Mouse (Mus musculus): ENCODE data around the gene Stxbp3. TPM values are rescaled to one million over a fixed set of nuclear protein-coding genes. Genes with fewer than 3 reads are reported as not detected.

Stxbp3 gene
- polyA plus RNA-seq, 1 experiment, result 6.9 TPM

DNA sequence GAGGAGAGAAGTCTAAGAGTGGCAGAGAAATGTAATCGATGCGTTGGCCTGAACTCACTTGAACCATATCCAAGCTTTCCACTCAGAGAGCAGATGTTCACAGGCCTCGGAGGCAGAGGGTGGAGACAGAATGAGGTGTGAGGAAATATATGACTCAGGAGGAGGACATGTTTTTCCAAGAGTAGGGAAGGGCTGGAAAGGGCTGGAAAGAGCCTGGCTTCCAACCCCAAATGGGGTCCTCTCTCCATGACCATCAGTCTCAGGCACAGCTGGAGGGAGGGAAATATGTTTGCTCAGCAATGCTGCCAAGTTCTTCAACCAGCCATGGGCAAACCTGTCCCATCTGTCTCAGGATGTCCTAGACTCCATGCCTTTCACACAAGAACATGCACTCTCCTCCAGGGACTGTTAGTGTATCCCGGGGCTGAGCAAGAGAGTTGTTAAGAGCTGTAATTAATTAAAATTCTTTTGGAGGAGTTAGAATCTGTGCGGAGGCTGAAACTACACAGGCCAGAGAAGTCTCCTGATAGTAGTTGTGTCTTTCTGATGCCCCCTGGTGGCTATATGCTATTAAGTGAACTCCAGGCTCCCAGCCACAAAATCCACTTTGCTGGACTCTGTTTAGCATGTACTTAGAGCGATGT, 69.5 kb downstream of the Stxbp3 start:
- TF ChIP-seq CTCF (IDR thresholded peaks at IDR 0.05; ENCODE audit: extremely low read depth, insufficient read depth, insufficient read length, insufficient replicate concordance), result peak; percentile 25; the same call in 1 of the 2 replicates
- TF ChIP-seq POLR2A (IDR thresholded peaks at IDR 0.05; ENCODE audit: low read depth, low read length), result no peak
- H3K27ac ChIP-seq (ENCODE audit: insufficient read depth, low read length), result no peak overlapping the region
- H3K4me1 ChIP-seq (ENCODE audit: control insufficient read depth, insufficient read depth, insufficient read length), result no peaks in the 10 kb centered on the region
- H3K27me3 ChIP-seq (ENCODE audit: control insufficient read depth, insufficient read depth, low read length), result no peaks in the 10 kb centered on the region
- no peak overlapping the region for H3K4me3 ChIP-seq (ENCODE audit: extremely low read depth, insufficient read depth, insufficient read length)
- DNase-seq (ENCODE audit: low read depth in 1 of 2, low spot score in 2 of 2), result peak; percentile 18 to 29
- 52% methylated on average over 6 of the region's 6 CpGs for WGBS
- H3K36me3 ChIP-seq (ENCODE audit: control insufficient read depth, insufficient read depth, low read length), result no peaks in the 10 kb centered on the region

GRCm38 (mm10) chr3:108769547-108769946, 70.8 kb downstream of the Stxbp3 start:
- H3K27me3 ChIP-seq (ENCODE audit: control insufficient read depth, insufficient read depth, low read length), result no peaks in the 10 kb centered on the region
- no peaks in the 10 kb centered on the region for H3K4me1 ChIP-seq (ENCODE audit: control insufficient read depth, insufficient read depth, insufficient read length)
- WGBS, result 63% methylated on average over 6 of the region's 6 CpGs
- no peak overlapping the region for H3K27ac ChIP-seq (ENCODE audit: insufficient read depth, low read length)
- no peak overlapping the region for H3K4me3 ChIP-seq (ENCODE audit: extremely low read depth, insufficient read depth, insufficient read length)
- H3K36me3 ChIP-seq (ENCODE audit: control insufficient read depth, insufficient read depth, low read length), result no peaks in the 10 kb centered on the region
- TF ChIP-seq POLR2A (IDR thresholded peaks at IDR 0.05; ENCODE audit: low read depth, low read length), result no peak
- no peak for TF ChIP-seq CTCF (IDR thresholded peaks at IDR 0.05; ENCODE audit: extremely low read depth, insufficient read depth, insufficient read length, insufficient replicate concordance)
- no peak for DNase-seq (ENCODE audit: low read depth in 1 of 2, low spot score in 2 of 2)

DNA sequence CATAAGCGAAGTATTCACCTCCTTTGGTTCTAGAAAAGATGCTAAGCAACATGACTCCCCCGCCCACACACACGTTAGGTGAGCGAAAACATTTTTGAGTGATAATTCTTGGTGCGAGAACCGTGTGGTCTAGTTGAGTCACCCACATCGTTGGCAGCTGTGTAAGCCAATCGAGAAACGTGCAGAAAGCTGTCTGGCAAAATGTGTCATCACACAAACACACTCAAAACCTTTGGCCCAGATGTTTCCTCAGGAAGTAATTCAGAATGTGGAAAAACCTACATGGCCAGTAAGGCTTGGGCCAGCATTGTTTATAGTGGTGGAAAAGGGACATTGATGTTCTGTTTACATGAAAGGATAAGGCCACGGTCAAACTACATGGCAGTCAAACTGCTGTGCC, 72.9 kb downstream of the Stxbp3 start:
- 30% methylated on average over 10 of the region's 10 CpGs for WGBS
- no peaks in the 10 kb centered on the region for H3K27me3 ChIP-seq (ENCODE audit: control insufficient read depth, insufficient read depth, low read length)
- TF ChIP-seq POLR2A (IDR thresholded peaks at IDR 0.05; ENCODE audit: low read depth, low read length) (no peak), CTCF (IDR thresholded peaks at IDR 0.05; ENCODE audit: extremely low read depth, insufficient read depth, insufficient read length, insufficient replicate concordance) (no peak)
- H3K4me1 ChIP-seq (ENCODE audit: control insufficient read depth, insufficient read depth, insufficient read length), result no peaks in the 10 kb centered on the region
- H3K27ac ChIP-seq (ENCODE audit: insufficient read depth, low read length), result no peak overlapping the region
- no peaks in the 10 kb centered on the region for H3K36me3 ChIP-seq (ENCODE audit: control insufficient read depth, insufficient read depth, low read length)
- no peak for DNase-seq (ENCODE audit: low read depth in 1 of 2, low spot score in 2 of 2)
- no peak overlapping the region for H3K4me3 ChIP-seq (ENCODE audit: extremely low read depth, insufficient read depth, insufficient read length)

DNA sequence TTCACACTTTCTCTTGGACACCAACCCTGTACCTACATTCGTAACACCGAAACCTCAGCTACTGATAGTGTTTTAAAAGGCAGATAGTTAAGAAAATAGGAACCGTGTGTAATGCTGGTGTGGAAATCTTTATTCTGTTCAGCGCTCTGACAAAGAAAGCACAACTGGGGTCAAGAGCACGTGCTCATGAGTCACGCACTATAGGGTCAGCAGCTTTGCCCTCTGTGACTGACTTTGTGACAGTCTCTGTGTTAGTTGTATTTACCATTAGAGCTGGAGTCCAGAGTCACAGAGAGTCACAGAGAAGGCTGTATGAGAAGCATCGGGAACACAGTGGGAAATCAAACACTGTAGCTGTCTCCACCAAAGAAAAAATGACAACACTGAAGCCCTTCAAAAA, 73.4 kb downstream of the Stxbp3 start:
- DNase-seq (ENCODE audit: low read depth in 1 of 2, low spot score in 2 of 2), result no peak
- TF ChIP-seq POLR2A (IDR thresholded peaks at IDR 0.05; ENCODE audit: low read depth, low read length) (no peak), CTCF (IDR thresholded peaks at IDR 0.05; ENCODE audit: extremely low read depth, insufficient read depth, insufficient read length, insufficient replicate concordance) (no peak)
- H3K27ac ChIP-seq (ENCODE audit: insufficient read depth, low read length), result no peak overlapping the region
- H3K27me3 ChIP-seq (ENCODE audit: control insufficient read depth, insufficient read depth, low read length), result no peaks in the 10 kb centered on the region
- H3K4me1 ChIP-seq (ENCODE audit: control insufficient read depth, insufficient read depth, insufficient read length), result no peaks in the 10 kb centered on the region
- H3K36me3 ChIP-seq (ENCODE audit: control insufficient read depth, insufficient read depth, low read length), result no peaks in the 10 kb centered on the region
- no peak overlapping the region for H3K4me3 ChIP-seq (ENCODE audit: extremely low read depth, insufficient read depth, insufficient read length)
- WGBS, result 84% methylated on average over 7 of the region's 7 CpGs

GRCm38 (mm10) chr3:108765476-108765875, 74.8 kb downstream of the Stxbp3 start:
- H3K4me1 ChIP-seq (ENCODE audit: control insufficient read depth, insufficient read depth, insufficient read length), result no peaks in the 10 kb centered on the region
- no peaks in the 10 kb centered on the region for H3K36me3 ChIP-seq (ENCODE audit: control insufficient read depth, insufficient read depth, low read length)
- no peak for DNase-seq (ENCODE audit: low read depth in 1 of 2, low spot score in 2 of 2)
- TF ChIP-seq CTCF (IDR thresholded peaks at IDR 0.05; ENCODE audit: extremely low read depth, insufficient read depth, insufficient read length, insufficient replicate concordance), result no peak
- no peak for TF ChIP-seq POLR2A (IDR thresholded peaks at IDR 0.05; ENCODE audit: low read depth, low read length)
- H3K27ac ChIP-seq (ENCODE audit: insufficient read depth, low read length), result no peak overlapping the region
- no peak overlapping the region for H3K4me3 ChIP-seq (ENCODE audit: extremely low read depth, insufficient read depth, insufficient read length)
- H3K27me3 ChIP-seq (ENCODE audit: control insufficient read depth, insufficient read depth, low read length), result no peaks in the 10 kb centered on the region
- WGBS, result 85% methylated on average over 7 of the region's 7 CpGs

DNA sequence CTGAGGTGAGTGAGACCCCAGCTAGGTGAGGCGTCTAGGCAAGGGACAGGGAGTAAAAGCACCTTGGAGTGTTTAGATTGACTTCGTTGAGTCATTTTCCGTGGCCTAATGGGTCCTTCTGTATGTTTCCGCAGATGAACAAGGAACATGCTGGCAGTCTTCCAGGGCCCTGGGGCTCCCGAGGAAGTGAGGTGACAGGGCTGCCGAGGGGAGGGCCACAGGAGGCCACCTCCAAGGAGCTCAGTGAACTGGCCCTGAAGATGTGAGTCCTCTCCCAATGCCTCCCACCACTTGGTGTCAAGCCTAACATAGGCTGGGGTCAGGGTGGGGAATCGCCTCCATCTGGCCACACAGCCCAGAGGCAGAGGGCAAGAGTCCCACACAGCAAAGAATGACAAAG, 75.3 kb downstream of the Stxbp3 start:
- H3K27me3 ChIP-seq (ENCODE audit: control insufficient read depth, insufficient read depth, low read length), result no peaks in the 10 kb centered on the region
- WGBS, result 37% methylated on average over 7 of the region's 7 CpGs

DNA sequence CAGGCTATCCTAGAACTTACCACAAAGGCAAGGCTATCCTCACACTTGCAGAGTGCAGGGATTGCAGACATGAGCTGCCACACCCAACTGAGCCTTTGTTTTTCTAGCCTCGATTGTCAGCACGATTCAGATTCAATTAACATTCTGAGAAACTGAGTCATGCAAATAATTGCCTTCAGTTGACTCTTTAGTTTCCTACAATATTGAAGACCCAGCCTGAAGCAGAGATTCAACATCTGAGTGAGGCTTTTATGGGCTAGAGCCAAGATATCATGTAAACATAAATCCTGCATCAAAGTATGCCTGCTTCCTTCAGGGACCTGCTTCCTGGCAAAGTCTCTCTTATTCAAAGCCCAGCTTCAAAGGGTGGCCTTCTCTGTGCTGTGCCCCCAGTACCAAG, 76.6 kb downstream of the Stxbp3 start:
- Histone ChIP-seq H3K4me1 (ENCODE audit: control insufficient read depth, insufficient read depth, insufficient read length) (no peaks in the 10 kb centered on the region), H3K27me3 (ENCODE audit: control insufficient read depth, insufficient read depth, low read length) (no peaks in the 10 kb centered on the region), H3K4me3 (ENCODE audit: extremely low read depth, insufficient read depth, insufficient read length) (no peak overlapping the region), H3K27ac (ENCODE audit: insufficient read depth, low read length) (no peak overlapping the region), H3K36me3 (ENCODE audit: control insufficient read depth, insufficient read depth, low read length) (no peaks in the 10 kb centered on the region)
- WGBS, result 80% methylated on average over 2 of the region's 2 CpGs
- no peak for DNase-seq (ENCODE audit: low read depth in 1 of 2, low spot score in 2 of 2)
- TF ChIP-seq CTCF (IDR thresholded peaks at IDR 0.05; ENCODE audit: extremely low read depth, insufficient read depth, insufficient read length, insufficient replicate concordance) (no peak), POLR2A (IDR thresholded peaks at IDR 0.05; ENCODE audit: low read depth, low read length) (no peak)

More for the DNA sequence above, 75.3 kb downstream of the Stxbp3 start:
- DNase-seq (ENCODE audit: low read depth in 1 of 2, low spot score in 2 of 2), result no peak
- Histone ChIP-seq H3K36me3 (ENCODE audit: control insufficient read depth, insufficient read depth, low read length) (no peaks in the 10 kb centered on the region), H3K27ac (ENCODE audit: insufficient read depth, low read length) (no peak overlapping the region), H3K4me1 (ENCODE audit: control insufficient read depth, insufficient read depth, insufficient read length) (no peaks in the 10 kb centered on the region), H3K4me3 (ENCODE audit: extremely low read depth, insufficient read depth, insufficient read length) (no peak overlapping the region)
- no peak for TF ChIP-seq POLR2A (IDR thresholded peaks at IDR 0.05; ENCODE audit: low read depth, low read length)
- no peak for TF ChIP-seq CTCF (IDR thresholded peaks at IDR 0.05; ENCODE audit: extremely low read depth, insufficient read depth, insufficient read length, insufficient replicate concordance)

Data from spleen, adult 2 months (tissue).